ENCODE assay signal across 11 mouse cellular contexts in the genomic region with DNA sequence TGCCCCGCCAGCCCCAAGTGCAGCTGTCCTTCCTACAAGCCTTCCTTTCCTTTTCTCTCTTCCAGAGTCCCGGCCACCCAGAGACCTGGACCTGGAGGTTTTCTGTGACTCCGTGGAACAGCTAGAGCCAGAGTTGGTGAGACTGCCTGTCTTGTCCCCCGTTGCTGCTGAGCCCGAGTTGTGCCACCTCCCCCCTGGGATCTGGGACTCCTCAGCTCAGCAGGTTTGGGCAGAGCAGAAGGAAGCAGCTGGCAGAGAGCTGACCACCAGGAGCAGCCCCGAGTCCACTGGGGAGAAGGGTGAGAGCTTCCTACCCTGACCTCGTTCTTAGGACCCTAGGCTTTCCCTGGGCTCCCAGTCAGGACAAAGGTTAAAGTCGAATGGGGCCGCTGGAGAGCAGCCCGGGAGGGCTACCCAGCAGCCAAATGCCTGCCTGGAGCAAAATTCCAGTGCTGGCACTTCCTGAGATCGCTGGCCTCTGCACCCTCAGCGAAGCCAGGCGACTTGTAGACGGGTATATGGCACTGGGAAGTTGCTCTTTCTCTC. TPM values are rescaled to one million over a fixed set of nuclear protein-coding genes. Genes with fewer than 3 reads are reported as not detected.
DNase-seq lines count a peak whose midpoint lies in the region; ATAC-seq and TF ChIP-seq lines count a peak whose summit lies in the region.
"Had no signal": no experiment of that assay in that cellular context is flagged by ENCODE, and none has a peak within 500 bp of the region (broad histone marks: within the 10 kb centered on the region; RNA-seq: fewer than 3 reads in every experiment).

No protein-coding gene starts in this region.

- peaks cover 77% of the 10 kb centered on the region for H3K4me1 ChIP-seq in E14TG2a.4 (replicated peaks; ENCODE audit: low read depth, low read length)

- peaks cover 37% of the 10 kb centered on the region for H3K36me3 ChIP-seq in E14TG2a.4 (ENCODE audit: insufficient read depth, low read length)
- H3K36me3 ChIP-seq: midbrain, embryonic 12.5 days had no signal

- H3K27me3 ChIP-seq in E14TG2a.4 (ENCODE audit: insufficient read depth, low read length) = peaks cover 29% of the 10 kb centered on the region

- no peak for ATAC-seq in erythroid progenitor cell, adult 5-6 weeks (replicated peaks; ENCODE audit: low FRiP score, poor library complexity, severe bottlenecking)

- no peak for TF ChIP-seq CTCF in E14TG2a.4 (conservative IDR thresholded peaks at IDR 0.05; ENCODE audit: low read length)

- H3K4me3 ChIP-seq in E14TG2a.4 (replicated peaks; ENCODE audit: low read length) = 0 out of 2 replicates have a peak overlapping the region, but pooled peaks have one; percentile 4
- H3K4me3 ChIP-seq: midbrain, embryonic 12.5 days had no signal

- H3K9me3 ChIP-seq in E14TG2a.4 (ENCODE audit: low read length) = no peaks in the 10 kb centered on the region
- H3K9me3 ChIP-seq: midbrain, embryonic 12.5 days had no signal

- intact Hi-C loops in left cerebral cortex, postnatal 36 days (cut with DNase I) = no loop called here

- DNase-seq in cerebellum, adult 11-12 months = peak; percentile 47
- DNase-seq in cerebellum, adult 8-10 months = no peak
- peak; percentile 90 for DNase-seq in kidney, adult 11 months
- DNase-seq in kidney, postnatal 4 days = peak; percentile 45 to 71
- no peak for DNase-seq in neural tube, embryonic 10.5 days (ENCODE audit: extremely low spot score, low spot score)
- DNase-seq in left cerebral cortex, postnatal 36 days (ENCODE audit: low spot score in 2 of 2) = no peak
- DNase-seq: lung, postnatal 10 days; right cerebral cortex, postnatal 14 days had no signal

RNA-seq across cellular contexts. Expression of gene Acbd4, which starts 3.8 kb away (rescaled TPM):
- total RNA-seq in left cerebral cortex, postnatal 36 days (2021) = 10 to 100 TPM; 72.3 to 80.3 TPM
- total RNA-seq in erythroid progenitor cell, adult 5-6 weeks (2015; ENCODE audit: low replicate concordance) = 13.4 and 21.6 TPM in 2 replicates
- total RNA-seq in erythroid progenitor cell, adult 5-6 weeks (2017; ENCODE audit: low replicate concordance) = 25.6 and 60.5 TPM in 2 replicates

RNA-seq across cellular contexts. Expression of gene Plcd3, which starts 3.8 kb away (rescaled TPM):
- total RNA-seq in left cerebral cortex, postnatal 36 days (2021) = 10 to 100 TPM; 16.1 to 19.3 TPM
- total RNA-seq in erythroid progenitor cell, adult 5-6 weeks (2015; ENCODE audit: low replicate concordance) = 1.4 TPM in 1 of 2 replicates, not detected in the other
- 3.1 TPM in 1 of 2 replicates, not detected in the other for total RNA-seq in erythroid progenitor cell, adult 5-6 weeks (2017; ENCODE audit: low replicate concordance)

RNA-seq across cellular contexts. Expression of gene Hexim1, which starts 10.8 kb away (rescaled TPM):
- total RNA-seq in left cerebral cortex, postnatal 36 days (2021) = 10 to 100 TPM; 42.8 to 51.6 TPM
- total RNA-seq in erythroid progenitor cell, adult 5-6 weeks (2015; ENCODE audit: low replicate concordance) = 7.5 and 14.1 TPM in 2 replicates
- 20.8 and 26.7 TPM in 2 replicates for total RNA-seq in erythroid progenitor cell, adult 5-6 weeks (2017; ENCODE audit: low replicate concordance)

RNA-seq across cellular contexts. Expression of gene Hexim2, which starts 27.0 kb away (rescaled TPM):
- 10 to 100 TPM; 13.2 to 16.6 TPM for total RNA-seq in left cerebral cortex, postnatal 36 days (2021)
- 1.8 and 3.8 TPM in 2 replicates for total RNA-seq in erythroid progenitor cell, adult 5-6 weeks (2015; ENCODE audit: low replicate concordance)
- 5.9 and 13.0 TPM in 2 replicates for total RNA-seq in erythroid progenitor cell, adult 5-6 weeks (2017; ENCODE audit: low replicate concordance)

Comparison
In these comparisons a context has a peak if more than half of its experiments do, and no peak if none do; other contexts are left out.
1. DNase-seq: peak in cerebellum, adult 11-12 months (single experiment), kidney, adult 11 months (single experiment) and kidney, postnatal 4 days (2 of 2); none in cerebellum, adult 8-10 months (single experiment), neural tube, embryonic 10.5 days (single experiment) and left cerebral cortex, postnatal 36 days (0 of 2).
2. RNA of gene Plcd3, which starts 3.8 kb away (total RNA-seq): 16.1 to 19.3 TPM in left cerebral cortex, postnatal 36 days; 1.4 to 3.1 TPM in erythroid progenitor cell, adult 5-6 weeks; every median in the first group is over 4 times any median in the second.